Mouse (Mus musculus): ENCODE results near the gene Ccsap.
"Not testable (repeated sequence)": the region's sequence is repeated elsewhere in the genome, so short reads cannot be mapped to it uniquely, and the experiment has no call there.

Gene Ccsap

GRCm38 (mm10) chr8:123832757-123833156 is 27.3 kb downstream of the Ccsap start:
- peak; percentile 57 to 90 for DNase-seq

DNA sequence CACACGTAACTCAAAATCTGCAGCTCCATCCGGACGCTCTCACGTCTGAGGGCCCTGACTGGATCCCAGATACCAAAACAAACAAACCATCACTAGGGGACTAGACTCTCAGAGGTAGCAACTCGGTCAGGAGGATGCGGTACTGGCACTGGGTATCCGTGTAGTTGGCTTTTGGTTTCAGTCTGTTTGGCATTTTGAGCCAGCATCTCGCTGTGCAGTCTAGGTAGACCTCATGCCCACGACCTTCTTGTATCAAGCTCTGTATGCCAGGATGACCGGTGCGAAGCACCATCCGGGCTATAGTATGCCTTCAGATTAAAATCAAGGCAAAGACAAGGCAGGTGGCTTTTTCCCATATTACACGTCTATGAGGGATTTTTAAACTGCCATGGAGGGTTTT is 32.5 kb downstream of the Ccsap start:
- no peak for DNase-seq

DNA sequence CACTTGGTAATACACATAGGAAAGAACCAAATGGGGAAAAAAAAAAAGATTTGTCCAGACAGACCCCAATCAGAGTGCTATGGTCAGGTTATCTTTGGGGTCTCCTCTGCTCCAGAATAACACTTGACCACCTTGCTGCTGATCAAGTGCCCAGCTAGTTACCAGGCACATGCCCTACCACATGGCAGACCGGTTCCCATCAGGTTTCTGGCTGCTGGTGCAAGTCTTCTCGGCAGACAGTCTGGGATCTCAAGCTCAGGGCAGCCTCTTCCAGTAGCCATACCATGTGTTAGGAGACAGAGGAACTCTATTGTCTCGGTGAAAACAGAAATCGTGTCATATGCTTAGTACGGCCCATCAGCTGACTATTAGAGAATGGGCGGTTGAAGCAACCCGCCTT is 33.3 kb downstream of the Ccsap start:
- DNase-seq: no peak

DNA sequence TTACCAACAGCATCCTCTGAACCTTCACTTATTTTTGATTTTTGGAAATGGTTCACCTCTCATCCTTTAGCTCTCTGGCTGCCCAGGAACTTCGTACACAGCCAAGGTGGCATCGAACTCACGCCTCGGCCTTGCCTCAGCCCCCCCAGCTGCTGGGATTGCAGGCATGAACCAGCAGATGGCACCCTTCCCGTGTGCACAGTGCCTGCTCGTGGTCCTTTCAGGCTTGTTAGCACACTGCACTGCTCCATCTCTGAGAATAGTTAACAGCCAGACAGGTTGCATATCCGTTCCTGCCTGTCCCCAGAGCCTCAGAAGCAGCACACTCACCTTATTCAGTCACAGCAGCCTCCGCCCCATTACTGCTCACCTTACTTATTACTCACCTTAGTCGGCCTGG is 34.0 kb downstream of the Ccsap start:
- no peak for DNase-seq

- DNase-seq: no peak
These were observed 36.4 kb downstream of the Ccsap start for GRCm38 (mm10) chr8:123823532-123824123.

- DNase-seq: no peak
These were observed 36.9 kb downstream of the Ccsap start for GRCm38 (mm10) chr8:123823111-123823510.

- no peak for DNase-seq
These were observed 39.2 kb downstream of the Ccsap start for GRCm38 (mm10) chr8:123820780-123821179.

DNA sequence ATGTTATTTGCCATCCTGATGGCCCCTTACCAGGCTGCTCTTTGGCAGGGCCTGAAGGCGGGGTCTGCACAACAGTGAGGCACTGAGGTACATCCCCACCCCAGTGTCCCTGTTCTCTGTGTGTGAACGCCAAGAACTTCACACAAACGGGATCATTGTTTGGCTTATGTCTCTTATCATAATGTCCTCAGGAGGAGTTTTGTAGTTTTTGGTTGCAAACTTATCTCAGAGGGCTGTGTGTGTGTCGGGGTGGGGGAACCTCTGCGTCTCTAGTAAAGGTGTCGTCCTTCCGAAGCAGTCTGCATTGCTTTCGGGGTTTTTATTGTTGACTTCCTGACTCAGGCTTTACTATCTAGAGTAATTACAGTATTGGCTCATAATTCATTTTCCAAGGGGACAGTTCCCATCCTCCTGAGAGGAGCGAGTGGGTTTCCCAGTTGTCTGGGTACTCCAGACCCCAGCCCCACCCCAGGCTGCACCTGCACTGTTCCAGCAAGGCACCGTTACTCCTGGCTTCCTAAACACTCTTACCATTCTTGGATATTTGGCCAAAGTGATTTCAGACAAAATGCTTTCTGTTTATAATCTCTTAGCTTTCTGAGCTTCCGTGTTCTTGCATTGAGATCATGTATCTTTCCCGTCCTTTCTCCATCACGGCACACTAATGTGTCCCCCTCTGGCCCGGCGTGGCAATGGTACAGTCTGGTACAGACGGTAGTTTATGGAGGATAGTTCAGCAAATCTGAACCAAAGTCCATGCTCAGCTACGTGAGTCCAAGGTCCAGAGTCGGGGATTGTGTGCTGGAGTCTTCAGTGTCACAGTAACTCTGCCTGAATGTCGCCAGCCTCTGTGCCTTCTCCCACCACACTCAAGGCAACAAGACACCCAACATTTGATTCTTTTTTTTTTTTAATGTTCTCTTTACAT is 40.1 kb downstream of the Ccsap start:
- peak; percentile 69 to 75 for DNase-seq

DNA sequence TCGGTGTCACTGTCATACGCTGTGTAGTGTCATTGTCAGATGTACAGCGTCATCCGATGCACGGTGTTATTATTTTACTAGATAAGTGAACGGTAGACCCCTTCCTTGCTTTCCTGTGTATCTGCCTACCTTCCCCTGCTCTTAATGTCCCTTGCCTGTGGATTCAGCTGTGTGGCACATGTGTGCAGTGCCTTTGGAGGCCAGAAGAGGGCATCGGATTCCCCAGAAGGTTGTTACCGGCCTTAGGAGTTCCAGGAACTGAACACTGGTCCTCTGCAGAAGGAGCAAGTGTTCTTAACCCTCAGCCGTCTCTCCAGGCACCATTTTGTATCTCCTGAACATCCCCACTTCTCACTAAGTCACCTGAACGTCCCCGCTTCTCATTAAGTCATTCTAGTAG is 42.3 kb downstream of the Ccsap start:
- no peak for DNase-seq

- no peak for DNase-seq
These were observed 43.1 kb downstream of the Ccsap start for GRCm38 (mm10) chr8:123816939-123817338.

DNA sequence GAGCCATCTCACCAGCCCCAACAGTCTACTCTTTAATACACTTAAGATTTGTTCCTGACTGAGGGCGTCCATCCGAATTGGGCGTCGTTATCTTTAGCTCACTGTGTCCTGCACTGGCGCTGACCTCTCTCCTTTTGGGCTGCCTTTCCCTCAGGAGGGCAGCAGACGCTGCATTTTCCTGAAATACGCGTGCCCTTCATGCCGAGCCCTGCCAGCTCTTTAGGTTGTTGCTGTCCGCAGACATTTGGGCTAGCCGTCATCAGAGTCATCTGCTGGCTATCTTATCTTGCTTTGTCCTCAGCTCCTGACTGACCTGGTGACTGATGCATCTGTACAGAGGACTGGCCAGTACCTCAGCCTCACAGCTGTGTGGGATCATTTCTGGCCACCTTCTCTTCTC is 44.7 kb downstream of the Ccsap start:
- no peak for DNase-seq

GRCm38 (mm10) chr8:123813892-123814266 is 46.1 kb downstream of the Ccsap start:
- DNase-seq: no peak

DNA sequence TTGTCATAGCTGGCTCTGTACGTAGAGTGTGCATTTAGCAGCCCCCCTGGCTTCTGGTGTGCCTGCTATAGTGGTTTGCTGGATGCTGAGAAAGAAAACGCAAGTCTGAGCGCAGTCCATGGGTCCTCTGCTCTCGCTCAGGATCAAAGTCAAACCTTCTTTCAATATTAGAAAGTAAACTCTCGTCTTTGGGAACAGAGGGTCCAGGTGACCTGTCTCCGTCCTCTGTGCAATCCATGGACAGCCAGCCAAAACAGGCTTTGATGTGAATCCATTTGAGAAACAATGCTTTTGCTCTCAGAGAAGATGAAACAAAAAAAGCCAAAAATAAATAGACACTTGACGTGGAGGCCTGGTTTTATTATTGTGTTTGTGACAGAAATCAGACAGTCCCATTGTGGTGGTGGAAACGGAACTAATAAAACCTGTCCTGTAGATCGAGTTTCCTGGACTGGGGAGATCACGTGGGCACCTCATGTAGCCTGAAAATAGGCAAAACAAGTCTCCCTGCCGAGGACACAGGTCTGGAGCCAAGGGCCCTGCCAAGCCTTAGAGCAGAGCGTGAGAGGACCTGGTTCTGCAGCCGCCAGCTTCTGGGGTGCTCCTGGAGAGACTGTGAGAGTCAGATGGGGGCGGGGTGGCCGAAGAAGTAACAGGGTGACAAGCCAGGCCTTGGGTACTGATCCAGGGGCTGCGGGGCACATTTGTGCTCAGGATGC is 46.7 kb downstream of the Ccsap start:
- peak; percentile 68 to 79 for DNase-seq

GRCm38 (mm10) chr8:123812227-123812626 is 47.8 kb downstream of the Ccsap start:
- no peak for DNase-seq

DNA sequence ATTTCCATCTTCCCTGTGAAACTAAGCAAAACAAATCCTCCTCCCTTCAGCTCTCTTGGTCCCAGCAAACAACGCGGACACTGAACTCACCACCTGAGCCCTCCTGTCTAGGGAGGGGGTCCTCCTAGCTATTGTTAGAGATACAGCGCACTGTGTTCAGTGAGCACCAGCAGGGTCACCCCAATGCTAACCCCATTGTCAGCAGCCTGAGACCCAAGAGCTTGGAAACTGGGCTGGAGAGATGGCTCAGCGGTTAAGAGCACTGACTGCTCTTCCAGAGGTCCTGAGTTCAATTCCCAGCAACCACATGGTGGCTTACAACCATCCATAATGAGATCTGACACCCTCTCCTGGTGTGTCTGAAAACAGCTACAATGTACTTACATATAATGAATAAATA is 50.7 kb downstream of the Ccsap start:
- not testable (repeated sequence) for DNase-seq

- DNase-seq: no peak
These were observed 51.3 kb downstream of the Ccsap start for GRCm38 (mm10) chr8:123808671-123809070.

- DNase-seq: no peak
These were observed 52.0 kb downstream of the Ccsap start for GRCm38 (mm10) chr8:123807852-123808573.

DNA sequence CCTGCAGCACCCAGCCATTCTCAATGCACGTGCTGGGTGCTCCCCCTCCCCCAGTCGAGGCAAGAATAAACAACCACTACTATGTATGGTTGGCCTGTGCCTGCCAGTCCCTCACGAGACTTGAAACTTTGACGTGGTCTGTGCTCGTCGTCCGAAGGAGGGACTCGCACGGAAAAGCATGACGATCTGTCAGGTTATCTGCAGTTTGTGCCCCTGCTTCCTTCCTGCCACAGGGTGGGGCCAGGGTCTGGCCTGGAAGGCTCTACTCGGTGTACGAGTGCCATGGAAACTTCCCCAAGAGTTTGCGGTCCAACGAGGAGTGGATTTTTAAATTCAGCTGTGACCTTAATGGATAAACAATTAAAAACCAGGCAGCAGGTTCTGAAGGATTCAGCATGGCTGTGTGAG is 53.0 kb downstream of the Ccsap start:
- peak; percentile 58 to 62 for DNase-seq

DNA sequence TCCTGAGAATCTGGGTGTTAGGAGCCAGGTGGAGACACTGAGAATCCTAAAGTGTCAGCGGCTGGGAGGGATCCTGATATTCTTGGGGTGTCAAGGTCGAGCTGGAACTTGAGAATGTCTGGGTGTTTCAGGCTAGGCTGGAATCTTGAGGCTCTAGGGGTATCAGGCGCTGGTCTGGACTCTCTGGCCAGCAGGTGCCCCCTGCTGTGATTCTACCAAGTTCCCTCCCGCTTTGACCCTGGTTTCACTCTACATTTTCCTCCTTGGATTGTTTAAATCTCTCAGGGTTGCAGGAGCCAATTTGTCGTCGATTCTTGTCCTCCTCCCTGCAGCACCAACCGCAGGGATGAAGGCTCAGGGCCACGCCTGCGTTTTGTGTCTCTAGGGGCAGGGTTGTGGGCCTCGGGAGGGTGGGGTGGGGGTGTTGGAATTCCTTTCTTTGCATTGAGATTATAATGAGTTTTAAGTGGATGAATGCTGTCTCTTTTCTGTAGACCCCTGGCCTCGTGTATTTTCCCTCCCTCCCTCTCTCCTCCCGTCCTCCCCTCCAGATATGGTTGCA is 53.6 kb downstream of the Ccsap start:
- peak; percentile 29 to 36 for DNase-seq

DNA sequence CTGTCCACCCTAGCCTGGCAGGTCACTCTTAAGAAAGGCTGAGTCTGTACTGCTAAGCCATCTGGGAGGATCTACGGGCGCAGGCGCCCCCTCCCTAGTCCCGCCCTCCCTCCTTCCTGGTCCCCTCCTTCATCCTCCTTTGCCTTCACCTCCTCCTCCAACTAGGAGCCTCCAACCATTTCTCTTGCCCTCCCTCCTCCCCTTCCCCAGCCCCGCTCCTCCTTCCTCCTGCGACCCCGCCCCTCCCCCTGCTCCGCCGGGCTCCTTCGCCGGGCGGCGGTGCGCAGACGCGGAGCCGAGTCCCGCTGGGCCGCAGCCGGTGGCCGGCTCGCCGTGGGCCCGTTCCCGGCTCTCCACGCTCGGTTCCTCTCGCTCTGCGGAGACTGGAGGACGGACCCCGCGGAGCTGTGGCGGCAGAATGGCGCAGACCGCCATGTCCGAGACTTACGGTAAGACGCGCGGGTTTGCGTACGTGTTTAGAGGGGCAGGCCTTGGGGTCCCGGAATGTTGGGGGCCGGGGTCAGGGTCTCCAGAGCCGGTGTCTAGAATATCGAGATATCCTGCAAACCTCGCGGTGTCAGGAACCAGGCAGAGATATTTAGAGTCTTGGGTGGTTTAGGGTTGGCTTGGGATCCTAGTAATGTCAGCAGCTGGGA is 54.2 kb downstream of the Ccsap start, which contains the start of gene Rab4a:
Gene Rab4a, plus strand, starts transcription at position 268 of the 656 bp plus-strand sequence.
- DNase-seq: peak; percentile 93 to 97

DNA sequence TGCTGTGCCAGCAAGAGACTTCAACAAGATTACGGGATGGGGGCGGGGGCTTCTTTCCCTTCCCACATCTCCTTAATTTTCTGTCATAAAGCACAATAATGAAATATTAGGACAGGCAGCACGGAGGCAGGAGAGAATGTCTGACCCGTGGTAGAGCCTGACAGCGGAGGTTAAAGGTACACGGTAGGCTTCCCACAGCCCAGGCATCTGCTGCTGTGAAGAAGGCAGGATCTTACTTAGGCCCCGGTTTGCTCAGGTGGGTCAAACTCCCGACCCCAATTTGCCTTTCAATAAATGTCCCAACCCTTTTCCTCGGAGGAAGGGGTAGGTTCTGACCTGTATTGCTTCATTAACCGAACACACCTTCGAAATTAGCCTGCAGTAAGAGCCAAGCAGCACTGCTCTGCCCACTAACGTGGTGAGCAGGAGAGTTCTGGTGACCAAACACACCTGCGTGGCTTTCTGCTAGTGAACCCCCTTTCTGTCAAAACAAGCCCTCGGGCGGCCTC is 54.7 kb downstream of the Ccsap start:
- DNase-seq: no peak

- no peak for DNase-seq
These were observed 55.4 kb downstream of the Ccsap start for GRCm38 (mm10) chr8:123804586-123804985.

Data from kidney, postnatal 36 days (tissue).